Mouse (Mus musculus) stomach, postnatal 0 days (tissue): ENCODE data around the gene Klhl8.

ENCODE experiments used
- CTCF ChIP-seq: IDR thresholded peaks from 2 replicates; pipeline ENCODE4 v1.5.1; 2016; ENCODE audit warnings: antibody characterized with exemption, low read depth, mild to moderate bottlenecking, moderate library complexity
- EP300 ChIP-seq: optimal IDR thresholded peaks from 2 replicates; pipeline ENCODE3; 2016; ENCODE audit warnings: antibody characterized with exemption

- TF ChIP-seq CTCF: no peak
- TF ChIP-seq EP300: no peak
Observed at GRCm38 (mm10) chr5:103919497-103919896, 8.4 kb upstream of the Klhl8 start.
